Mouse (Mus musculus): ENCODE measurements around the gene Myh9. TPM values are rescaled to one million over a fixed set of nuclear protein-coding genes. Genes with fewer than 3 reads are reported as not detected.
"Not testable (repeated sequence)": the region's sequence is repeated elsewhere in the genome, so short reads cannot be mapped to it uniquely, and the experiment has no call there.

Gene Myh9
- total RNA-seq, 4 experiments from 2014 or later, result 33.4 to 51.3 (median 39.4) TPM

GRCm38 (mm10) chr15:77724208-77724911 is 117.6 kb downstream of the Myh9 start:
- DNase-seq (ENCODE audit: low spot score in 2 of 2), result not testable (repeated sequence)

- not testable (repeated sequence) for DNase-seq (ENCODE audit: low spot score in 2 of 2)
These were observed 120.5 kb downstream of the Myh9 start for GRCm38 (mm10) chr15:77721509-77721908.

GRCm38 (mm10) chr15:77718240-77718639 is 123.7 kb downstream of the Myh9 start:
- not testable (repeated sequence) for DNase-seq (ENCODE audit: low spot score in 2 of 2)

Other genes with a start within 250 kb of the Myh9 start
- gene Apol10b, start 246.1 kb downstream of the Myh9 start, total RNA-seq (2022), result under 1 TPM; 0.17 to 0.88 (median 0.53) TPM
- not detected for gene Gm36245, start 242.9 kb downstream of the Myh9 start, total RNA-seq (2022)
- gene Apol11b, start 198.9 kb downstream of the Myh9 start, total RNA-seq (2022), result under 1 TPM in 1 of 4 experiments, not detected in 3; 0.13 TPM
- gene Apol7e, start 143.3 kb downstream of the Myh9 start, total RNA-seq (2022), result not detected
- gene Apol9b, start 113.1 kb downstream of the Myh9 start, total RNA-seq (2022), result not detected
- under 1 TPM in 2 of 4 experiments, not detected in 2; 0.63 to 0.86 TPM for gene Apol8, start 85.2 kb downstream of the Myh9 start, total RNA-seq (2022)
- 100 to 1,000 TPM; 189 to 214 (median 212) TPM for gene Txn2, start 86.8 kb upstream of the Myh9 start, total RNA-seq (2022)
- gene Foxred2, start 114.5 kb upstream of the Myh9 start, total RNA-seq (2022), result under 1 TPM; 0.17 to 0.61 (median 0.31) TPM
- 10 to 100 TPM; 51.7 to 65.7 (median 53.8) TPM for gene Eif3d, start 128.6 kb upstream of the Myh9 start, total RNA-seq (2022)

Measured in gastrocnemius, adult 8-10 months (tissue).